Mouse (Mus musculus) erythroblast, embryonic 14.5 days (primary cell): ENCODE measurements at regions not wholly inside any gene's neighbourhood (a gene's known extent, or its start where the extent isn't known, plus 50 kb on each side); places are given as distances from the start of the nearest gene placed in this dataset.

Experiments
- GATA1 ChIP-seq: IDR thresholded peaks from 2 replicates; pipeline ENCODE4 v1.6.1; 2012; ENCODE audit warnings: low read length, inconsistent platforms, mixed read lengths
- TAL1 ChIP-seq: IDR thresholded peaks from 3 replicates; pipeline ENCODE4 v1.6.1; 2012; ENCODE audit warnings: low read length, inconsistent platforms, mixed read lengths

- TF ChIP-seq TAL1 (no peak), GATA1 (no peak)
Measured at GRCm38 (mm10) chr12:25344354-25344753, 247.4 kb upstream of the Id2 start.
